Mouse (Mus musculus): ENCODE measurements around the gene 2010111I01Rik. TPM values are rescaled to one million over a fixed set of nuclear protein-coding genes. Genes with fewer than 3 reads are reported as not detected.

Gene 2010111I01Rik
- polyA plus RNA-seq, 1 experiment from 2014 or later, result 23.9 TPM

DNA sequence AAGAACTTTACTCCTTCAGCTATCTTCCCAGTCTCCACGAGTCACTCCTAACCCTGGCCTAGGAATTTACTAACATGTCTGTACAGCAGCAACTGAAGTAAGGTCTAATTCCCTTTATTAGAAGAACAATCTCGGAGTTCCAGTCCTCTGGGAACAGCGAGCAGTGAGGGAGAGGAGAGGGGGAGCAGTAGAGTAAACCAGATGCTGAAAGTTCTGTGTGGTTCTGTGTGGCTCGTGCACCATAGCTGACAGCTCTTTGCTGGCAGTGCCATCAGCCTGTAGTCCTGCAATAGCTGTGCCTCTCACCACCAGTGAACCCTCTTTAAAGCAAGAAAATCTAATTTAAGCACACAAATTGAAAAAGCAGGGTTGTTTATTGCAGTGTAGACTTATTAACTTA lies 324.5 kb downstream of the 2010111I01Rik start:
- H3K9me3 ChIP-seq (replicated peaks), result no peaks in the 10 kb centered on the region
- ATAC-seq, result no peak
- H3K27me3 ChIP-seq, result no peaks in the 10 kb centered on the region
- peaks cover 25% of the 10 kb centered on the region for H3K4me1 ChIP-seq
- no peak overlapping the region; the same call in 1 of the 2 replicates for H3K9ac ChIP-seq
- H3K4me2 ChIP-seq, result no peak overlapping the region
- H3K36me3 ChIP-seq (ENCODE audit: poor library complexity, severe bottlenecking), result peaks cover 23% of the 10 kb centered on the region
- WGBS, result 48% methylated on average over 4 of the region's 4 CpGs
- H3K4me3 ChIP-seq, result no peak overlapping the region
- no peak overlapping the region for H3K27ac ChIP-seq

DNA sequence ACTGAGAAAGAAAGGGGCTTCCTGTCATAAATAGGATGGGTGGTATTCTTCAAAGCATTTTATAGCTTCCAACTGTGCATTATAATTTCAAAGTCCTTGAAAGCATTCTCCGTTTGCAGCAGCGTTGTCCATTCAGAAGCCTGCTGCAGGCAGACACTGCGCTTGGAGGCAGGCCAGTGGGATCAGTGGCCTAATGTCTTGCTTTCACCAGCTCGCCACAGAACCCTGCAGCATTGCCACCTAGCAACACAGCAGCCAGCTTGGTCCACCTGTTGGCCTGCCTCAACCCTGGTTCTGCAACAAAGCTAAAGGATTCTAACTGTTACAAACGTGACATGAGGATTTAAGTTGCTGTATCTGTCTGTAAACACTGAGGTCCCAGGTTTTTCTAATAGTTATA lies 325.0 kb downstream of the 2010111I01Rik start:
- Histone ChIP-seq H3K4me3 (no peak overlapping the region), H3K4me1 (peaks cover 30% of the 10 kb centered on the region), H3K4me2 (no peak overlapping the region), H3K36me3 (ENCODE audit: poor library complexity, severe bottlenecking) (peaks cover 23% of the 10 kb centered on the region), H3K27me3 (no peaks in the 10 kb centered on the region), H3K9ac (no peak overlapping the region), H3K9me3 (replicated peaks) (no peaks in the 10 kb centered on the region), H3K27ac (no peak overlapping the region)
- WGBS, result 46% methylated on average over 5 of the region's 5 CpGs
- ATAC-seq, result no peak

DNA sequence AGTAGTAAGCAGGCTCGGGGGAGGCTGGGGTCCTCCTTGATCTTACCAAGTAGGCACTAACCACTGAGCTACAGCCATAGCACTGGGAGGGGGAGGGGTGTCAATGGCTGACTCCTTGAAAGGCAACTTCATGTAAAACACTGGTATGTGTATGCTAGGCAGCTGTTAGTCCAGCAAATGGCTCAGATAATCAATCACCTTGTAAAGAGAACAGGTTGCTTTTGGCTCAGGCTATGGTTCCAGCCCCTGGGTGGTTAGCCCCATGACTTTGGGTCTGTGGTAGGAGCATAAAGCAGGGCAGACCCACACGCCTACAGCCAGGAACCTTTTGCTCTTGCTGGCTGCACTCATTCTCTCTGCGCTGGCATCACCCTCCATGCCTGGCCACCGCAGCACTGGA lies 325.4 kb downstream of the 2010111I01Rik start:
- H3K4me1 ChIP-seq, result peaks cover 35% of the 10 kb centered on the region
- H3K36me3 ChIP-seq (ENCODE audit: poor library complexity, severe bottlenecking), result peaks cover 19% of the 10 kb centered on the region
- H3K9ac ChIP-seq, result no peak overlapping the region
- H3K27me3 ChIP-seq, result no peaks in the 10 kb centered on the region
- WGBS, result 97% methylated on average over 4 of the region's 4 CpGs
- no peaks in the 10 kb centered on the region for H3K9me3 ChIP-seq (replicated peaks)
- ATAC-seq, result no peak
- H3K4me3 ChIP-seq, result no peak overlapping the region
- no peak overlapping the region for H3K4me2 ChIP-seq
- no peak overlapping the region for H3K27ac ChIP-seq

DNA sequence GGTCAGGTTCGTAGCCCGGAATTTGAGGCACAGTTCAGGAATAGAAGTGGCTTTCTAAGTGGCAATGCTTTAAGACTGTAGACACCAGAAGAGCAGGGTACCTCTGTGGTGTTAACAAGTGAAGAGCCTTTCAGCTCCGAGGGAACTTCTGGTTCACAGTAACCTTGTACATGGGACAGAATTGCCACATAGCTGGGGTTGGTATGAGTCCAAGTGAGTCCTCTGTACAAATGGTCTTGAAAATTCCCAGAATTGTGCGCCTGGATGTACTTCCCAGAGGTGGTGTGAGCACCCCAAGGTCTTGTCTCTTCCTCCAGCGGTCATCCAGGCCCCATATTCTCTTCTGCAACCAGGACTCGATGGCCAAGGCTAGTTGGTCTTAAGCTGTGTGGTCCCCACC lies 326.3 kb downstream of the 2010111I01Rik start:
- Histone ChIP-seq H3K36me3 (ENCODE audit: poor library complexity, severe bottlenecking) (peaks cover 14% of the 10 kb centered on the region), H3K4me1 (peaks cover 37% of the 10 kb centered on the region), H3K9me3 (replicated peaks) (no peaks in the 10 kb centered on the region), H3K4me3 (no peak overlapping the region), H3K9ac (no peak overlapping the region), H3K27ac (no peak overlapping the region), H3K4me2 (no peak overlapping the region), H3K27me3 (no peaks in the 10 kb centered on the region)
- no peak for ATAC-seq
- WGBS, result 93% methylated on average over 6 of the region's 6 CpGs

DNA sequence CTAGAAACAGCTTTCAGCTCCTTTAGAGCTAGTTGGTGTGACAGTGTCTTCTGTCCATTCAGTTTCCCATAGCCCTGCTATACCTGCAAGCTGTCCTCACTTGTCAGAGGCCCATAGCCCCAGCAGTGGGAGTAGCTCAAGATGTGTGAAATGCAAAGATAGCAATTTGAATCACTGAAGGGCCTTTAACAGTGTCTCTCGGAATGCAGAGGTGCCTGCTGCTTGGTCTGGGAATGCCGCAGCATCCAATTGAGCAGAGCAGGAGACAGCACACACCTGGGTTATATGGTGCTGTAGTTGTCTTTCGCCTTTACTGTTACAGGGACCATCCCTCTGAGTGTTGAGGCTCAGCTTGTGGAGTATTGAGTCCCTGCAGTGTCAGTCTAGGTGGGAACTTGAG lies 329.0 kb downstream of the 2010111I01Rik start:
- Histone ChIP-seq H3K27me3 (no peaks in the 10 kb centered on the region), H3K4me3 (no peak overlapping the region), H3K36me3 (ENCODE audit: poor library complexity, severe bottlenecking) (peaks cover 8% of the 10 kb centered on the region), H3K27ac (no peak overlapping the region; the same call in 1 of the 2 replicates), H3K9ac (no peak overlapping the region), H3K4me1 (peaks cover 32% of the 10 kb centered on the region), H3K4me2 (no peak overlapping the region), H3K9me3 (replicated peaks) (no peaks in the 10 kb centered on the region)
- WGBS, result 56% methylated on average over 3 of the region's 3 CpGs
- ATAC-seq, result no peak

DNA sequence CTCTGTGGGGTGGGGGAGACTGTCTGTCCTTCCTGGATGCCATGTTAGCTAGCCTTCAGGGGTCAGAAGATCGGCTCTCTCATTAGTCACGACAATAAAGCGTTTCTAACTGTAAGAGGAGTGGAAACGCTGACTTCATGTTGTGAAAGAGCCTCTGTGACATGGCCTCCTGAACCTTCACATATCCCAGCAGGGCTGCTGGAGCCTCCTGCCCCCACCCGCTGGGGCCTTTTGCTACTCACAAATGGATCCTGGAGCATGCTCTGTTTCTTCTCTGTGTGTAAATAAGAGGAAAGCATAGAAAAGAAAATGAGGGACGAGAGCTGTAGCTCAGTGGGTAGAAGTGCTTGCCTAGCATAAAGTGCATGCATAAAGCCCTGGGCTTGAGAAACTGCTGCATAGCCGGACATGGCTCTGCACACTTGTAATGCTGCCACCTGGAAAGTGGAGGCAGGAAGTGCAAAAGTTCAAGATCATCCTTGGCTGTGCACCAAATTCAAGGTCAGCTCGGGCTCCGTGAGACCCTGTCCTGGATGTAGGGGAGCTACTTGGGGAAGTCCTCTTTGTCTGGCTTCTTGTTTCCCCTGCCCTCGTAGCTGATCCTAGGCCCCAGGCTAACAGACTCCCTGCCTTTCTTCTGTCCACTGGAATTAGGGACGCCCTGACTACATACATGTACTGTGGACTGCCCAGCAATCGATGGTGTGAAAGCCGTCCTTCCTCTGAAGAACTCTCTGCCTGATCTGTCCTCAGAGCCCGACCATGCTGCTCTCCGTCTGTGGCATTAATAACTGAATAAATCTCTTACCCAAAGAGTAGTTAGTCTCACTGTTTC lies 329.9 kb downstream of the 2010111I01Rik start:
- no peaks in the 10 kb centered on the region for H3K9me3 ChIP-seq (replicated peaks)
- ATAC-seq, result peak; percentile 48; the same call in 1 of the 2 replicates
- H3K27ac ChIP-seq, result no peak overlapping the region; the same call in 1 of the 2 replicates
- no peaks in the 10 kb centered on the region for H3K27me3 ChIP-seq
- no peak overlapping the region for H3K4me3 ChIP-seq
- 25% methylated on average over 15 of the region's 15 CpGs for WGBS
- H3K36me3 ChIP-seq (ENCODE audit: poor library complexity, severe bottlenecking), result peaks cover 14% of the 10 kb centered on the region
- H3K4me2 ChIP-seq, result peak overlapping the region; percentile 14; the same call in 1 of the 2 replicates
- peak overlapping the region; percentile 16; the same call in 1 of the 2 replicates for H3K9ac ChIP-seq
- peaks cover 23% of the 10 kb centered on the region for H3K4me1 ChIP-seq

DNA sequence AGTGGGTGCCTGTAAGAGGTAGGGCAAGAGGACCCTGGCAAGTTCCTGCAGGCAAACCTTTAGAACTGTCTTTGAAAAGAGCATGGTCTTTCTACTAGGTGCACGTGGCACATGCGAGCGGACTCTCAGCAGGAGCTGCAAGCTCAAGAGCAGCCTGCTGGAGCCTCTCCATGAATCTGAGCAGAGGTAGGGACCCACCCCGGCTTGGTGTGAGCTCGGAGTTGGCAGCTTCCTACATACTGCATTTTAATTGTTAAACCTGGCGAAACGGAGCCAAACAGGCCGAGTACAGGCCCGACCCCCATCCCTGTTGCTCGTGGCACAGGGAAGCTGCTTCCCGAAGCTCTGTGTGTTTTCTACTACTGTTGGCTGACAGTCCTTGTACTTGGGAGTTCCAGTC lies 331.6 kb downstream of the 2010111I01Rik start:
- no peak overlapping the region for H3K4me3 ChIP-seq
- H3K4me1 ChIP-seq, result peaks cover 20% of the 10 kb centered on the region
- peaks cover 28% of the 10 kb centered on the region for H3K36me3 ChIP-seq (ENCODE audit: poor library complexity, severe bottlenecking)
- no peaks in the 10 kb centered on the region for H3K27me3 ChIP-seq
- no peak for ATAC-seq
- 89% methylated on average over 11 of the region's 11 CpGs for WGBS
- H3K27ac ChIP-seq, result no peak overlapping the region
- no peaks in the 10 kb centered on the region for H3K9me3 ChIP-seq (replicated peaks)
- H3K9ac ChIP-seq, result no peak overlapping the region
- H3K4me2 ChIP-seq, result no peak overlapping the region

DNA sequence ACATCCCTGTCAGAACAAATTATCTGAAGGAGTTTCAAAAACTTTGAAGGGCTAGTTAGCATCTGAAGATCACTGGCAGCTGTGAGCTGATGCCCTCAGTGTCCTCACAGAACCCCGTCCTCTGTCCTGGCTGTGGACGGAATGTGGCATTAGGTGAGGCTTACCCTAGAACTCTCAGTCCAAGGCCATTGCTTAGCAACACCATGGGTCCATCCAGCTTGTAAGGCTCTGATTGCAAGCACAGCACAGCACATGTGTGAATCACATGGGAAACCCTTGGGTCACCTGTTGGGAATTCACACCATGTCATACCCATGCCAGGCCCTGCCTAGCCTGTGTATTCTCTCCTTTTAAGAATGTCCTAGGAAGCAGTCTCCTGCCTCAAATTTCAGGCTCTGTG lies 332.3 kb downstream of the 2010111I01Rik start:
- Histone ChIP-seq H3K36me3 (ENCODE audit: poor library complexity, severe bottlenecking) (peaks cover 35% of the 10 kb centered on the region), H3K4me3 (no peak overlapping the region), H3K9me3 (replicated peaks) (no peaks in the 10 kb centered on the region), H3K9ac (no peak overlapping the region), H3K27ac (no peak overlapping the region), H3K4me1 (peaks cover 20% of the 10 kb centered on the region), H3K27me3 (no peaks in the 10 kb centered on the region), H3K4me2 (no peak overlapping the region)
- ATAC-seq, result no peak
- 94% methylated on average over 2 of the region's 2 CpGs for WGBS

DNA sequence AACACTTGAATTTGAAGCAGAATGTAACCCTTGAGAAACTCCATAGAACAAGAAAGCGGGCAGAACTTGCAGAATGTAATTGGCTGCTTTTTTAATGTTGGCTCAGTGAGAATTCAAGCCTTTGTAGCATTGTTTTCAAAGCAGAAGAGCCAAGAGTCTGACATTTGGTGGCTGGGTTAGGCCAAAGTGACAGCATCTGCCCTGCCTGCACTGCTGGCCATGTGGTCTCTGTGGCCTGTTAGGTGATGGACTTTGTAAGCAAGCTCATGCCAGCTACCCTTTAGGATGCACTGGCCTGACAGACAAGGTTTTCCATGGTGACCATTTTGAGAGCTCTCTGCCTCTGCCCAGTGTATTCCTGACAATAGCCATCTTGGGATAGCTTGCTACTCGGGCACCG lies 333.2 kb downstream of the 2010111I01Rik start:
- Histone ChIP-seq H3K9me3 (replicated peaks) (no peaks in the 10 kb centered on the region), H3K27ac (no peak overlapping the region), H3K4me2 (no peak overlapping the region), H3K27me3 (no peaks in the 10 kb centered on the region), H3K36me3 (ENCODE audit: poor library complexity, severe bottlenecking) (peaks cover 44% of the 10 kb centered on the region), H3K4me1 (peaks cover 20% of the 10 kb centered on the region), H3K9ac (no peak overlapping the region), H3K4me3 (no peak overlapping the region)
- no peak for ATAC-seq
- 81% methylated on average over 3 of the region's 3 CpGs for WGBS

DNA sequence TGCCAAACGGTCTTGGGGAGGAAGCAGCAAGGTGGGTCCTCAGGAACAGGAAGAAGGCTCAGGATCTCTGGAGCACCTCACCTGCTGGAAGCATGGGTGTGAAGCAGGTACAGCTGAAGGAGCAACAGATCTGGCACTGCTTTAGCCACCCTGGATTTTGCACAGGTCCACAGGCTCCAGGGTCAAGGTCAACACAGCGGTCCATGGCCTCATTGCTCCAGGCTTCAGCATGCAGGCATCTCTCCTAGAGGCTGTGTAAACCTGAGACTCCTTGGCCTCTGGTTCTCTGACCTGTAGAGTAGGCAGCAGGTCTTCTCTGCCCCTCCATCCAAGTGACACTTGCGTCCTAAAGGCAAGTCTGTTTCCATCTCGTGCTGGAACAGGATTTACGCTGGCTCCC lies 334.2 kb downstream of the 2010111I01Rik start:
- Histone ChIP-seq H3K27me3 (no peaks in the 10 kb centered on the region), H3K4me3 (no peak overlapping the region), H3K36me3 (ENCODE audit: poor library complexity, severe bottlenecking) (peaks cover 54% of the 10 kb centered on the region), H3K9ac (no peak overlapping the region), H3K4me1 (peaks cover 14% of the 10 kb centered on the region), H3K9me3 (replicated peaks) (no peaks in the 10 kb centered on the region), H3K27ac (no peak overlapping the region), H3K4me2 (no peak overlapping the region)
- no peak for ATAC-seq
- WGBS, result 97% methylated on average over 5 of the region's 5 CpGs

DNA sequence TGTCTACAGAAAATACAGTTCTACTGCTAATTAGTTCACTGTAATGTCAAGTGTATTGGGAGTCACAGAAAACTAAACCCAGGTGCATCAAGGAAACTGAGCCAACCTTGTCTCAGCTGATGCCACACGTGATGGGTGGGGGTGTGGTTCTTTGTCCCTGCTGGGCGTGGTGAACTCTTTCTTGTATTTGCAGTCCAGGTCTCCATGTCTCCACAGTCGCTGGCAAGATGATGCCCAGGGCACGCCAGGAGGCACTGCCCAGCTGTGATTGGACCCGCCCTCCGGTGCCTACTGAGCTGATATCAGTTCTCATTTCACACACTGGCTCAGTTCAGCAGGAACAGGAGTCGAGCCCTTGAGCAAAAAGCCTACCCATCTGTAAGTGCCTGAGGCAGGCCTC lies 336.2 kb downstream of the 2010111I01Rik start:
- 86% methylated on average over 7 of the region's 7 CpGs for WGBS
- Histone ChIP-seq H3K27ac (no peak overlapping the region), H3K4me2 (no peak overlapping the region), H3K4me3 (no peak overlapping the region), H3K4me1 (0 out of 2 replicates have a peak, but pooled peaks cover 3% of the 10 kb centered on the region), H3K36me3 (ENCODE audit: poor library complexity, severe bottlenecking) (peaks cover 64% of the 10 kb centered on the region), H3K27me3 (no peaks in the 10 kb centered on the region), H3K9ac (no peak overlapping the region), H3K9me3 (replicated peaks) (no peaks in the 10 kb centered on the region)
- no peak for ATAC-seq

DNA sequence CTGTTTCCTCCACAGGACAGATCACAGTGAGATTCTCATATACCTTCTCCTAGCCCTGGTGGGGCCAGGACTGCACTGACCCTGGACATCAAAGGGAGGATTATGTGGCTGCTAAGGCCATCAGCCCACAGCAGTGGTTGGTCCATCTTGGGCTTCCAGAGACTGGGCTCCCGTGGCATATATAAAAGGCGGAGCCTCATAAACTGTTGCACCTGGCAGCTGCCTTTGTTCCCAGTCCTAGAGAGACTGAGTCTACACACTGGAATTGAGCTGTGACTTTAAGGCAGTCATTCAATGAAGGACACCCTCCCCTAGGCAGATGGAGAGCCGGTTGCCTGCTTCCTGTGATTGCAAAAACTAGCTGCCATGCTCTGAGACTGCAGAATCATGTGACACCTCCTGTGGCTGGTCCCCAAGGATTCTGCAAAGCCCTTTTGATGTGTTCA lies 337.1 kb downstream of the 2010111I01Rik start:
- Histone ChIP-seq H3K4me3 (no peak overlapping the region), H3K27ac (no peak overlapping the region), H3K4me2 (no peak overlapping the region), H3K36me3 (ENCODE audit: poor library complexity, severe bottlenecking) (peaks cover 64% of the 10 kb centered on the region), H3K9me3 (replicated peaks) (no peaks in the 10 kb centered on the region), H3K27me3 (no peaks in the 10 kb centered on the region), H3K9ac (no peak overlapping the region), H3K4me1 (0 out of 2 replicates have a peak, but pooled peaks cover 3% of the 10 kb centered on the region)
- WGBS, result 51% methylated on average over 3 of the region's 3 CpGs
- ATAC-seq, result no peak; the same call in 1 of the 2 replicates
